ENCODE assay signal across 10 mouse cellular contexts in the genomic region with DNA sequence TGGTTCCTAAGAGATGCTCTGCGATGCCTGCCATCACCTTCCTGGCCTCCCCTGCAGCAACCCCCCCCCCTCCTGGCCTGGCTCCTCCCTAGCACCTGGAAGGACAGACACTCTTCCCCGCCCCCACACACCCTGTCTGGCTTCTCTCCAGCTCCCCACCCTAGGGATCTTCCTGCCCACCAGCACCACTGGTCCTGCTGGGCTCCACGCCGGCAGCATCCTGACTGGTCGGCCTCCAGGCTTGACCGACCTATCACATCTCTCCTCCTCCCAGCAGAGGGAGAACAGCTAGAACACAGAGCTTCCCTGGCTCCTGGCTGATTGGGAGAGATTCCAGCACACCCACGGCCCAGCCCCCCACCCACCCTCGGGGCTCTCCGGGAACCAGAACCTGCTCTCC. TPM values are rescaled to one million over a fixed set of nuclear protein-coding genes. Genes with fewer than 3 reads are reported as not detected.
DNase-seq lines count a peak whose midpoint lies in the region; ATAC-seq and TF ChIP-seq lines count a peak whose summit lies in the region.
"Had no signal": no experiment of that assay in that cellular context is flagged by ENCODE, and none has a peak within 500 bp of the region (broad histone marks: within the 10 kb centered on the region; RNA-seq: fewer than 3 reads in every experiment).

No protein-coding gene starts in this region.

- no peak overlapping the region for H3K27ac ChIP-seq in lung, embryonic 14.5 days (ENCODE audit: low read depth)
- H3K27ac ChIP-seq in forebrain, embryonic 14.5 days (ENCODE audit: low read depth, low read length), result peak overlapping the region; percentile 93
- H3K27ac ChIP-seq in heart, embryonic 12.5 days (ENCODE audit: poor library complexity, severe bottlenecking), result no peak overlapping the region
- H3K27ac ChIP-seq: liver, embryonic 15.5 days had no signal

- no peaks in the 10 kb centered on the region for H3K36me3 ChIP-seq in lung, embryonic 14.5 days (ENCODE audit: insufficient read depth)
- no peaks in the 10 kb centered on the region for H3K36me3 ChIP-seq in forebrain, embryonic 14.5 days (ENCODE audit: control insufficient read depth, insufficient read depth, low read length)
- H3K36me3 ChIP-seq in heart, embryonic 12.5 days, result no peaks in the 10 kb centered on the region
- H3K36me3 ChIP-seq: liver, embryonic 15.5 days had no signal

- 6% methylated on average over 9 of the region's 9 CpGs for WGBS in lung, embryonic 14.5 days
- 17% methylated on average over 9 of the region's 9 CpGs for WGBS in lung, adult 2 months
- under 1% methylated on average over 9 of the region's 9 CpGs for WGBS in forebrain, embryonic 14.5 days
- WGBS in heart, embryonic 12.5 days, result 2% methylated on average over 9 of the region's 9 CpGs

- no peak for TF ChIP-seq POLR2A in lung, adult 2 months (IDR thresholded peaks at IDR 0.05; ENCODE audit: borderline replicate concordance, extremely low read depth, low read depth, low read length)

- no peak for TF ChIP-seq CTCF in lung, embryonic 14.5 days (IDR thresholded peaks at IDR 0.05; ENCODE audit: low read depth)
- no peak for TF ChIP-seq CTCF in lung, adult 2 months (IDR thresholded peaks at IDR 0.05; ENCODE audit: insufficient read depth, low read length)

- no peak overlapping the region for H3K4me3 ChIP-seq in lung, embryonic 14.5 days (ENCODE audit: low read depth, low read length)
- H3K4me3 ChIP-seq in lung, adult 2 months (replicated peaks; ENCODE audit: extremely low read depth, low read depth, low read length), result no peak overlapping the region
- H3K4me3 ChIP-seq in forebrain, embryonic 14.5 days (ENCODE audit: low read depth, low read length), result no peak overlapping the region
- no peak overlapping the region for H3K4me3 ChIP-seq in heart, embryonic 12.5 days
- H3K4me3 ChIP-seq: erythroblast, embryonic 14.5 days; liver, embryonic 15.5 days had no signal

- H3K9ac ChIP-seq in lung, embryonic 14.5 days, result no peak overlapping the region
- H3K9ac ChIP-seq in forebrain, embryonic 14.5 days (ENCODE audit: low read length), result peak overlapping the region; percentile 14; the same call in 1 of the 2 replicates
- no peak overlapping the region for H3K9ac ChIP-seq in heart, embryonic 12.5 days
- H3K9ac ChIP-seq: liver, embryonic 15.5 days had no signal

- DNase-seq in lung, embryonic 14.5 days, result peak; percentile 10
- no peak for DNase-seq in lung, adult 2 months
- DNase-seq in forebrain, embryonic 14.5 days (ENCODE audit: low spot score), result peak; percentile 60
- peak; percentile 68 to 74 for DNase-seq in left cerebral cortex, postnatal 36 days (ENCODE audit: low spot score in 2 of 2)
- peak; percentile 64 for DNase-seq in right cerebral cortex, postnatal 25 days
- DNase-seq in cerebellum, adult 9-10 months, result no peak
- DNase-seq in urinary bladder, postnatal 4 days (ENCODE audit: low spot score in 2 of 2), result no peak

- no peak overlapping the region for H3K4me2 ChIP-seq in lung, embryonic 14.5 days
- 0 out of 2 replicates have a peak overlapping the region, but pooled peaks have one; percentile 1 for H3K4me2 ChIP-seq in forebrain, embryonic 14.5 days (ENCODE audit: low read length)
- H3K4me2 ChIP-seq in heart, embryonic 12.5 days, result no peak overlapping the region
- H3K4me2 ChIP-seq: liver, embryonic 15.5 days had no signal

- H3K4me1 ChIP-seq in lung, embryonic 14.5 days (ENCODE audit: insufficient read depth), result no peaks in the 10 kb centered on the region
- H3K4me1 ChIP-seq in lung, adult 2 months (ENCODE audit: control insufficient read depth, insufficient read depth, low read length), result no peaks in the 10 kb centered on the region
- H3K4me1 ChIP-seq in forebrain, embryonic 14.5 days (ENCODE audit: control insufficient read depth, insufficient read depth, low read length), result peaks cover 19% of the 10 kb centered on the region
- peaks cover 8% of the 10 kb centered on the region for H3K4me1 ChIP-seq in heart, embryonic 12.5 days (replicated peaks)
- H3K4me1 ChIP-seq: liver, embryonic 15.5 days had no signal

- H3K27me3 ChIP-seq in lung, embryonic 14.5 days (ENCODE audit: insufficient read depth, low read length), result no peaks in the 10 kb centered on the region
- no peaks in the 10 kb centered on the region for H3K27me3 ChIP-seq in forebrain, embryonic 14.5 days (replicated peaks; ENCODE audit: control insufficient read depth, insufficient read depth, low read length)
- peaks cover 74% of the 10 kb centered on the region for H3K27me3 ChIP-seq in heart, embryonic 12.5 days (replicated peaks)

- ATAC-seq in lung, embryonic 14.5 days (ENCODE audit: insufficient read depth), result no peak; the same call in 1 of the 2 replicates
- ATAC-seq in forebrain, embryonic 14.5 days, result peak; percentile 57
- no peak for ATAC-seq in heart, embryonic 12.5 days (ENCODE audit: insufficient number of reproducible peaks, low FRiP score)

- intact Hi-C loops in left cerebral cortex, postnatal 36 days (cut with DNase I), result loop anchor here (2.0 kb wide), 1 partner anchor 29 kb away; no protein-coding TSS in a partner anchor

- H3K9me3 ChIP-seq in lung, embryonic 14.5 days (ENCODE audit: low read depth, low read length), result no peaks in the 10 kb centered on the region
- no peaks in the 10 kb centered on the region for H3K9me3 ChIP-seq in forebrain, embryonic 14.5 days (replicated peaks; ENCODE audit: control insufficient read depth, low read length)
- H3K9me3 ChIP-seq in heart, embryonic 12.5 days (replicated peaks), result no peaks in the 10 kb centered on the region
- H3K9me3 ChIP-seq: liver, embryonic 15.5 days had no signal

RNA-seq across cellular contexts. Expression of gene Elfn2, which starts 34.5 kb away (rescaled TPM):
- polyA plus RNA-seq in lung, embryonic 14.5 days (2014; fragmentation: Nextera tagmentation; extraction: Ambion mirVana), result 0.03 and 0.08 TPM in 2 replicates
- polyA plus RNA-seq in lung, adult 2 months (2012; rRNA removed), result 0.02 and 0.09 TPM in 2 replicates
- polyA plus RNA-seq in forebrain, embryonic 14.5 days (2014; fragmentation: Nextera tagmentation; extraction: Ambion mirVana), result 3.7 and 5.3 TPM in 2 replicates
- 100 to 1,000 TPM; 130 to 159 TPM for total RNA-seq in left cerebral cortex, postnatal 36 days (2021)
- not detected in 2 replicates for polyA plus RNA-seq in heart, embryonic 12.5 days (2016; fragmentation: Nextera tagmentation; extraction: Ambion mirVana)
- polyA plus RNA-seq: liver, embryonic 15.5 days had no signal

Comparison
In these comparisons a context has a peak if more than half of its experiments do, and no peak if none do; other contexts are left out.
1. DNase-seq: peak in lung, embryonic 14.5 days (single experiment), forebrain, embryonic 14.5 days (single experiment), left cerebral cortex, postnatal 36 days (2 of 2) and right cerebral cortex, postnatal 25 days (single experiment); none in lung, adult 2 months (single experiment), cerebellum, adult 9-10 months (single experiment) and urinary bladder, postnatal 4 days (0 of 2).